Mouse (Mus musculus): ENCODE measurements at regions not wholly inside any gene's neighbourhood (a gene's known extent, or its start where the extent isn't known, plus 50 kb on each side); places are given as distances from the start of the nearest gene placed in this dataset.

- TF ChIP-seq CTCF (IDR thresholded peaks at IDR 0.05; ENCODE audit: borderline replicate concordance, insufficient read depth, low read depth, low read length) (no peak), POLR2A (IDR thresholded peaks at IDR 0.05; ENCODE audit: borderline replicate concordance, insufficient read depth, low read length) (no peak)
Measured at GRCm38 (mm10) chr12:97952204-97952603, 307.1 kb downstream of the Galc start.

Measured in cerebellum, adult 2 months (tissue).